Mouse (Mus musculus): ENCODE measurements around the gene Zfp365. TPM values are rescaled to one million over a fixed set of nuclear protein-coding genes. Genes with fewer than 3 reads are reported as not detected.

Gene Zfp365
- polyA plus RNA-seq, 1 experiment from 2014 or later, result 0.77 TPM

- no peak for ATAC-seq (replicated peaks; ENCODE audit: insufficient number of reproducible peaks, low FRiP score, low TSS enrichment)
- Histone ChIP-seq H3K4me2 (no peak overlapping the region), H3K4me3 (ENCODE audit: low read depth, low read length) (no peak overlapping the region), H3K9ac (ENCODE audit: low read depth, low read length) (no peak overlapping the region), H3K27me3 (ENCODE audit: control insufficient read depth, insufficient read depth, low read length) (no peaks in the 10 kb centered on the region), H3K36me3 (ENCODE audit: control insufficient read depth, insufficient read depth, low read length) (no peaks in the 10 kb centered on the region), H3K4me1 (ENCODE audit: control insufficient read depth, insufficient read depth, low read length) (no peaks in the 10 kb centered on the region), H3K9me3 (replicated peaks; ENCODE audit: control insufficient read depth, low read length) (no peaks in the 10 kb centered on the region), H3K27ac (ENCODE audit: low read depth, low read length) (no peak overlapping the region)
- 83% methylated on average over 6 of the region's 6 CpGs for WGBS (ENCODE audit: insufficient replicate concordance)
Measured at GRCm38 (mm10) chr10:67865841-67866240, 46.6 kb downstream of the Zfp365 start.

- H3K27ac ChIP-seq (ENCODE audit: low read depth, low read length), result no peak overlapping the region
- ATAC-seq (replicated peaks; ENCODE audit: insufficient number of reproducible peaks, low FRiP score, low TSS enrichment), result no peak
- no peak overlapping the region for H3K9ac ChIP-seq (ENCODE audit: low read depth, low read length)
- no peak overlapping the region for H3K4me3 ChIP-seq (ENCODE audit: low read depth, low read length)
- H3K27me3 ChIP-seq (ENCODE audit: control insufficient read depth, insufficient read depth, low read length), result no peaks in the 10 kb centered on the region
- no peaks in the 10 kb centered on the region for H3K36me3 ChIP-seq (ENCODE audit: control insufficient read depth, insufficient read depth, low read length)
- no peaks in the 10 kb centered on the region for H3K4me1 ChIP-seq (ENCODE audit: control insufficient read depth, insufficient read depth, low read length)
- no peaks in the 10 kb centered on the region for H3K9me3 ChIP-seq (replicated peaks; ENCODE audit: control insufficient read depth, low read length)
- 62% methylated on average over 3 of the region's 3 CpGs for WGBS (ENCODE audit: insufficient replicate concordance)
- no peak overlapping the region for H3K4me2 ChIP-seq
Measured at GRCm38 (mm10) chr10:67865063-67865462, 47.4 kb downstream of the Zfp365 start.

- Histone ChIP-seq H3K4me1 (ENCODE audit: control insufficient read depth, insufficient read depth, low read length) (no peaks in the 10 kb centered on the region), H3K9ac (ENCODE audit: low read depth, low read length) (no peak overlapping the region), H3K27ac (ENCODE audit: low read depth, low read length) (no peak overlapping the region), H3K27me3 (ENCODE audit: control insufficient read depth, insufficient read depth, low read length) (no peaks in the 10 kb centered on the region), H3K36me3 (ENCODE audit: control insufficient read depth, insufficient read depth, low read length) (no peaks in the 10 kb centered on the region), H3K4me2 (0 out of 2 replicates have a peak overlapping the region, but pooled peaks have one; percentile 31), H3K4me3 (ENCODE audit: low read depth, low read length) (no peak overlapping the region), H3K9me3 (replicated peaks; ENCODE audit: control insufficient read depth, low read length) (no peaks in the 10 kb centered on the region)
- 9% methylated on average over 7 of the region's 7 CpGs for WGBS (ENCODE audit: insufficient replicate concordance)
- ATAC-seq (replicated peaks; ENCODE audit: insufficient number of reproducible peaks, low FRiP score, low TSS enrichment), result no peak
Measured at GRCm38 (mm10) chr10:67862331-67862730, 50.1 kb downstream of the Zfp365 start.

GRCm38 (mm10) chr10:67858878-67859277 lies 53.6 kb downstream of the Zfp365 start:
- Histone ChIP-seq H3K36me3 (ENCODE audit: control insufficient read depth, insufficient read depth, low read length) (no peaks in the 10 kb centered on the region), H3K9ac (ENCODE audit: low read depth, low read length) (no peak overlapping the region), H3K4me1 (ENCODE audit: control insufficient read depth, insufficient read depth, low read length) (no peaks in the 10 kb centered on the region), H3K27me3 (ENCODE audit: control insufficient read depth, insufficient read depth, low read length) (no peaks in the 10 kb centered on the region), H3K4me2 (no peak overlapping the region), H3K9me3 (replicated peaks; ENCODE audit: control insufficient read depth, low read length) (no peaks in the 10 kb centered on the region), H3K4me3 (ENCODE audit: low read depth, low read length) (no peak overlapping the region), H3K27ac (ENCODE audit: low read depth, low read length) (no peak overlapping the region)
- ATAC-seq (replicated peaks; ENCODE audit: insufficient number of reproducible peaks, low FRiP score, low TSS enrichment), result no peak
- WGBS (ENCODE audit: insufficient replicate concordance), result 21% methylated on average over 8 of the region's 8 CpGs

GRCm38 (mm10) chr10:67857561-67857906 lies 54.9 kb downstream of the Zfp365 start:
- no peaks in the 10 kb centered on the region for H3K4me1 ChIP-seq (ENCODE audit: control insufficient read depth, insufficient read depth, low read length)
- ATAC-seq (replicated peaks; ENCODE audit: insufficient number of reproducible peaks, low FRiP score, low TSS enrichment), result no peak
- no peak overlapping the region for H3K4me2 ChIP-seq
- H3K4me3 ChIP-seq (ENCODE audit: low read depth, low read length), result no peak overlapping the region
- WGBS (ENCODE audit: insufficient replicate concordance), result 84% methylated on average over 4 of the region's 4 CpGs
- no peaks in the 10 kb centered on the region for H3K36me3 ChIP-seq (ENCODE audit: control insufficient read depth, insufficient read depth, low read length)
- no peaks in the 10 kb centered on the region for H3K9me3 ChIP-seq (replicated peaks; ENCODE audit: control insufficient read depth, low read length)
- no peak overlapping the region for H3K9ac ChIP-seq (ENCODE audit: low read depth, low read length)
- H3K27ac ChIP-seq (ENCODE audit: low read depth, low read length), result no peak overlapping the region
- no peaks in the 10 kb centered on the region for H3K27me3 ChIP-seq (ENCODE audit: control insufficient read depth, insufficient read depth, low read length)

GRCm38 (mm10) chr10:67856791-67857560 lies 55.5 kb downstream of the Zfp365 start:
- Histone ChIP-seq H3K9ac (ENCODE audit: low read depth, low read length) (no peak overlapping the region), H3K9me3 (replicated peaks; ENCODE audit: control insufficient read depth, low read length) (no peaks in the 10 kb centered on the region), H3K4me1 (ENCODE audit: control insufficient read depth, insufficient read depth, low read length) (no peaks in the 10 kb centered on the region), H3K27ac (ENCODE audit: low read depth, low read length) (no peak overlapping the region), H3K4me3 (ENCODE audit: low read depth, low read length) (no peak overlapping the region), H3K27me3 (ENCODE audit: control insufficient read depth, insufficient read depth, low read length) (no peaks in the 10 kb centered on the region), H3K36me3 (ENCODE audit: control insufficient read depth, insufficient read depth, low read length) (no peaks in the 10 kb centered on the region), H3K4me2 (no peak overlapping the region)
- 86% methylated on average over 14 of the region's 14 CpGs for WGBS (ENCODE audit: insufficient replicate concordance)
- ATAC-seq (replicated peaks; ENCODE audit: insufficient number of reproducible peaks, low FRiP score, low TSS enrichment), result no peak

- no peak overlapping the region for H3K4me2 ChIP-seq
- no peak for ATAC-seq (replicated peaks; ENCODE audit: insufficient number of reproducible peaks, low FRiP score, low TSS enrichment)
- no peaks in the 10 kb centered on the region for H3K4me1 ChIP-seq (ENCODE audit: control insufficient read depth, insufficient read depth, low read length)
- H3K9ac ChIP-seq (ENCODE audit: low read depth, low read length), result no peak overlapping the region
- no peak overlapping the region for H3K27ac ChIP-seq (ENCODE audit: low read depth, low read length)
- H3K27me3 ChIP-seq (ENCODE audit: control insufficient read depth, insufficient read depth, low read length), result no peaks in the 10 kb centered on the region
- H3K9me3 ChIP-seq (replicated peaks; ENCODE audit: control insufficient read depth, low read length), result no peaks in the 10 kb centered on the region
- 51% methylated on average over 5 of the region's 5 CpGs for WGBS (ENCODE audit: insufficient replicate concordance)
- no peak overlapping the region for H3K4me3 ChIP-seq (ENCODE audit: low read depth, low read length)
- no peaks in the 10 kb centered on the region for H3K36me3 ChIP-seq (ENCODE audit: control insufficient read depth, insufficient read depth, low read length)
Measured at GRCm38 (mm10) chr10:67855760-67856159, 56.7 kb downstream of the Zfp365 start.

- no peak overlapping the region for H3K9ac ChIP-seq (ENCODE audit: low read depth, low read length)
Measured at GRCm38 (mm10) chr10:67852411-67852810, 60.1 kb downstream of the Zfp365 start.

GRCm38 (mm10) chr10:67851079-67851478 lies 61.4 kb downstream of the Zfp365 start:
- no peaks in the 10 kb centered on the region for H3K27me3 ChIP-seq (ENCODE audit: control insufficient read depth, insufficient read depth, low read length)
- WGBS (ENCODE audit: insufficient replicate concordance), result 74% methylated on average over 6 of the region's 6 CpGs
- H3K36me3 ChIP-seq (ENCODE audit: control insufficient read depth, insufficient read depth, low read length), result no peaks in the 10 kb centered on the region
- H3K9me3 ChIP-seq (replicated peaks; ENCODE audit: control insufficient read depth, low read length), result no peaks in the 10 kb centered on the region
- H3K9ac ChIP-seq (ENCODE audit: low read depth, low read length), result no peak overlapping the region
- H3K4me2 ChIP-seq, result no peak overlapping the region
- no peak overlapping the region for H3K27ac ChIP-seq (ENCODE audit: low read depth, low read length)
- ATAC-seq (replicated peaks; ENCODE audit: insufficient number of reproducible peaks, low FRiP score, low TSS enrichment), result no peak
- H3K4me3 ChIP-seq (ENCODE audit: low read depth, low read length), result no peak overlapping the region
- H3K4me1 ChIP-seq (ENCODE audit: control insufficient read depth, insufficient read depth, low read length), result no peaks in the 10 kb centered on the region

More at GRCm38 (mm10) chr10:67852411-67852810, 60.1 kb downstream of the Zfp365 start:
- H3K36me3 ChIP-seq (ENCODE audit: control insufficient read depth, insufficient read depth, low read length), result no peaks in the 10 kb centered on the region
- H3K27ac ChIP-seq (ENCODE audit: low read depth, low read length), result no peak overlapping the region
- ATAC-seq (replicated peaks; ENCODE audit: insufficient number of reproducible peaks, low FRiP score, low TSS enrichment), result no peak
- WGBS (ENCODE audit: insufficient replicate concordance), result 67% methylated on average over 6 of the region's 6 CpGs
- no peaks in the 10 kb centered on the region for H3K4me1 ChIP-seq (ENCODE audit: control insufficient read depth, insufficient read depth, low read length)
- H3K27me3 ChIP-seq (ENCODE audit: control insufficient read depth, insufficient read depth, low read length), result no peaks in the 10 kb centered on the region
- no peak overlapping the region for H3K4me2 ChIP-seq
- H3K9me3 ChIP-seq (replicated peaks; ENCODE audit: control insufficient read depth, low read length), result no peaks in the 10 kb centered on the region
- H3K4me3 ChIP-seq (ENCODE audit: low read depth, low read length), result no peak overlapping the region

Measured in heart, embryonic 11.5 days (tissue).